Mouse (Mus musculus) neural tube, embryonic 12.5 days (tissue): ENCODE data around the gene D930007J09Rik. TPM values are rescaled to one million over a fixed set of nuclear protein-coding genes. Genes with fewer than 3 reads are reported as not detected.

Experiments used
- ATAC-seq: fragments of 200-750 bp; cut with Nextera tagmentation; 2 replicates; pipeline ENCODE4 v1.8.0; 2017; ENCODE audit warnings: low read depth, mild to moderate bottlenecking, moderate TSS enrichment, moderate library complexity; ENCODE audit not compliant: low FRiP score
- H3K27ac ChIP-seq: fragments of 300-500 bp; sonication (generic); 2 replicates; pipeline ENCODE4 v1.5.1; 2016
- H3K27me3 ChIP-seq: fragments of 300-500 bp; sonication (generic); replicated peaks from 2 replicates; pipeline ENCODE4 v1.6.1; 2016; ENCODE audit warnings: mild to moderate bottlenecking
- H3K36me3 ChIP-seq: fragments of 300-500 bp; sonication (generic); 2 replicates; pipeline ENCODE4 v1.6.1; 2016; ENCODE audit warnings: mild to moderate bottlenecking
- H3K4me1 ChIP-seq: fragments of 300-500 bp; sonication (generic); 2 replicates; pipeline ENCODE4 v1.6.1; 2016
- H3K4me2 ChIP-seq: fragments of 300-500 bp; sonication (generic); replicated peaks from 2 replicates; pipeline ENCODE4 v1.6.1; 2016; ENCODE audit warnings: mild to moderate bottlenecking
- H3K4me3 ChIP-seq: fragments of 300-500 bp; sonication (generic); 2 replicates; pipeline ENCODE4 v1.5.1; 2016
- H3K9ac ChIP-seq: fragments of 300-500 bp; sonication (generic); 2 replicates; pipeline ENCODE4 v1.6.1; 2016; ENCODE audit warnings: mild to moderate bottlenecking
- H3K9me3 ChIP-seq: fragments of 300-500 bp; sonication (generic); 2 replicates; pipeline ENCODE4 v1.6.1; 2016; ENCODE audit warnings: mild to moderate bottlenecking
- WGBS: fragments of 180-500 bp; shearing (Covaris S2); methylation state at CpG from one replicate; pipeline ENCODE4 v1.1.7; 2016; 5-methylcytosine and 5-hydroxymethylcytosine counted together
- polyA plus RNA-seq: library from polyadenylated mRNA; unstranded; fragments of >200 nt; fragmentation: Nextera tagmentation; extraction: Ambion mirVana; gene quantifications from 2 replicates; pipeline ENCODE4 v1.2.1, GENCODE M21; 2016

The D930007J09Rik gene
- not detected in 2 replicates for polyA plus RNA-seq

DNA sequence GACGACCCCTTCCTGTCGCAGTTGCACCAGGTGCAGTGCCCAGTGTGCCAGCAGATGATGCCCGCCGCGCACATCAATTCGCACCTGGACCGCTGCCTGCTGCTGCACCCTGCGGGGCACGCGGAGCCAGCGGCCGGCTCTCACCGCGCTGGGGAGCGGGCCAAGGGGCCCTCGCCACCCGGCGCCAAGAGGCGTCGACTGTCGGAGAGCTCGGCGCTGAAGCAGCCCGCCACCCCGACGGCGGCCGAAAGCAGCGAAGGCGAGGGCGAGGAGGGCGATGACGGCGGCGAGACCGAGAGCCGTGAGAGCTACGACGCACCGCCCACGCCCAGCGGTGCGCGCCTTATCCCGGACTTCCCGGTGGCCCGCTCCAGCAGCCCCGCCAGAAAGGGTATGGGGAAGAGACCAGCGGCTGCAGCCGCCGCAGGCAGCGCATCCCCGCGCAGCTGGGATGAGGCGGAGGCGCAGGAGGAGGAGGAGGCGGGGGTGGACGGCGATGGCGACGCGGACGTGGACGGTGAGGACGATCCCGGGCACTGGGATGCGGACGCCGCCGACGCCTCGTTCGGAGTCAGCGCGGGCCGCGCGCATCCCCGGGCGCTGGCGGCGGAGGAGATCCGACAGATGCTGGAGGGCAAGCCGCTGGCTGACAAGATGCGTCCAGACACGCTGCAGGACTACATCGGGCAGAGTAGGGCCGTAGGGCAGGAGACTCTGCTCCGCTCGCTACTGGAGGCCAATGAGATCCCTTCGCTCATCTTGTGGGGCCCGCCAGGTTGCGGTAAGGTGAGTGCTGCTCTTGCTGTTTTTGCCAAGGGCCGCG lies at the start of gene D930007J09Rik:
TSS of gene D930007J09Rik (minus strand) at position 591 of the 823 bp plus-strand sequence.
- Histone ChIP-seq H3K9me3 (no peaks in the 10 kb centered on the region), H3K4me1 (peaks cover 21% of the 10 kb centered on the region), H3K27me3 (no peaks in the 10 kb centered on the region), H3K9ac (peak within 1 kb of the TSS; percentile 85), H3K27ac (peak within 1 kb of the TSS; percentile 28), H3K4me2 (peak within 1 kb of the TSS; percentile 70), H3K4me3 (peak within 1 kb of the TSS; percentile 72), H3K36me3 (peaks cover 11% of the 10 kb centered on the region)
- WGBS = under 1% methylated on average over 95 of the region's 95 CpGs
- ATAC-seq = peak; percentile 72

DNA sequence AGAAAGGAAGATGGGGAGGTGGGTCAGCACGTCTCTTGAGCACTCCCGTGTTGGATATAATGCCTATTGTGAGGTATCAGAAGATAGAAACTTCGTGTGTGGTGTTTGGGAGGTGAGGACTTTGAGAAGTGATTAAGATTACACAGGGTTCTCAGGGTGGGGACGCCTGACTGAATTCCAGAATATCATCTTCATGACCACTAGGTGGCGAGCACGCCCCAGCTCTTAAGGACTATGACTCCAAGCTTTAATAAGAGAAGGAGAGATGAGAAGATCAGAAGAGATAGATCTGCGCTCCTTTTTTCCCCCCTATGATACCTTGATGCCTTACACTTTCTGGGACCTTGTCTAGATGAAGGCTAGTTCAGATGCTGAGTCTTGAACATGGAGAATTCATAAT lies 49.3 kb upstream of the D930007J09Rik start:
- H3K4me1 ChIP-seq = no peaks in the 10 kb centered on the region
- no peaks in the 10 kb centered on the region for H3K27me3 ChIP-seq
- no peaks in the 10 kb centered on the region for H3K36me3 ChIP-seq
- ATAC-seq = peak; percentile 82
- no peak overlapping the region for H3K9ac ChIP-seq
- H3K9me3 ChIP-seq = no peaks in the 10 kb centered on the region
- H3K27ac ChIP-seq = no peak overlapping the region
- no peak overlapping the region for H3K4me3 ChIP-seq
- no peak overlapping the region for H3K4me2 ChIP-seq
- 13% methylated on average over 7 of the region's 7 CpGs for WGBS

DNA sequence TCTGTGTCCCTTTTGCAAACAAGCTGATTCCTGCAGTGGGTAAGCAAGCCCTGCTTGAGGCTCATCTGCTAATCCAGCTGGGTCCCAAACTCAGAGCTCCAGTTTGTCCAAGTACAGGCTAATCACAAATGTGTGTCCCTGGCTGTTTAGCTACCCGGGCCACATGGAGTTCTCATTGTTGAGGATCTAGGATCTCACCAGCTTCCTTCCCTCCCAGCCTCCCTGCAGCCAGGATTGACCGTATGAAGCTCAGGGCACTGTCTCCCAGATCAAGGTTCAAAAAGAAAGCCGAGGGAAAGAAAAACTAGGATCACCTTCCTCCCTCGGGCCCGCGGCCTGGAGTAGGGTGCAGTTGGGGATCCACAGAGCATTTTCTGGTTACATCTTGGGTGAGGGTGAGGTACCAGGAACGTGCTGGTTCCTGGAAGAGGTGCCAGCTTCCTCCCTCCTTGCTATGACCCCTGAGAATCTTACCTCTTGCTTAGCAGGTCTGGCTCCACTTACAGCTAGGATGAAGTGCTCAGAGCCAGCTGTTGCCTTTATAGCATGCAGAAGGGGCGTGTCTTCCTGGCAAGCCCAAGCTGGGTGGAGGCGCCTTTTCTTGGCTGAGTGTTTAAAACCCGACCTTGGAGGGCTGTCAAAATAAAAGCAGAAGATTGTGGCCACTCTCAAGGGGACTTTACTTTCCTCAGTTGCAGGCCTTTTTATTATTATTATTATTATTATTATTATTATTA lies 48.2 kb upstream of the D930007J09Rik start, which contains the start of gene Serpinb1a:
TSS of gene Serpinb1a (minus strand) at position 518 of the 737 bp plus-strand sequence.
- 55% methylated on average over 10 of the region's 10 CpGs for WGBS
- no peak within 1 kb of the TSS for H3K4me3 ChIP-seq
- no peak within 1 kb of the TSS for H3K4me2 ChIP-seq
- no peaks in the 10 kb centered on the region for H3K9me3 ChIP-seq
- H3K27me3 ChIP-seq = no peaks in the 10 kb centered on the region
- H3K4me1 ChIP-seq = no peaks in the 10 kb centered on the region
- no peaks in the 10 kb centered on the region for H3K36me3 ChIP-seq
- no peak within 1 kb of the TSS for H3K9ac ChIP-seq
- no peak for ATAC-seq
- no peak within 1 kb of the TSS for H3K27ac ChIP-seq

DNA sequence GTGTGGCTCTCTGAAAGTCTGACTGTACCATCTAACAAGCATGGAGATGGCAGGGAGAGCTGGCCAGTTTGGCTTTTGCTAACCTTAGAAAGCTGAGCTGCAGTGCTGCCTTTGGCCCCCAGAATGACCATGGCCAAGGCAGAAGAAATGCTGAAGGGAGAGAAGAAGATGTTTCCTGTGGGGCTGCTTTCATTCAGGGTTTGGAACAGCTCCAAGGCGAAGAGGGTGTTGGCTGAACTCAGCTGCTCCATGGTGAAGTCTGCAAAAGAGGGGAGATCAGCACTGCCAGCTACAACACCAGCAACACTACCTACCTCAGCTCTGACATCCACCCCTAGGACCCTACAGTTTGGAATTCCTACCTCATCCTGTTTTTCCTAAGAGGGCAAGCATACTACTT lies 47.5 kb upstream of the D930007J09Rik start:
- Histone ChIP-seq H3K4me1 (no peaks in the 10 kb centered on the region), H3K36me3 (no peaks in the 10 kb centered on the region), H3K4me3 (no peak overlapping the region), H3K27ac (no peak overlapping the region), H3K9me3 (no peaks in the 10 kb centered on the region), H3K9ac (no peak overlapping the region), H3K27me3 (no peaks in the 10 kb centered on the region), H3K4me2 (no peak overlapping the region)
- ATAC-seq = no peak
- 95% methylated on average over 1 of the region's 1 CpGs for WGBS

DNA sequence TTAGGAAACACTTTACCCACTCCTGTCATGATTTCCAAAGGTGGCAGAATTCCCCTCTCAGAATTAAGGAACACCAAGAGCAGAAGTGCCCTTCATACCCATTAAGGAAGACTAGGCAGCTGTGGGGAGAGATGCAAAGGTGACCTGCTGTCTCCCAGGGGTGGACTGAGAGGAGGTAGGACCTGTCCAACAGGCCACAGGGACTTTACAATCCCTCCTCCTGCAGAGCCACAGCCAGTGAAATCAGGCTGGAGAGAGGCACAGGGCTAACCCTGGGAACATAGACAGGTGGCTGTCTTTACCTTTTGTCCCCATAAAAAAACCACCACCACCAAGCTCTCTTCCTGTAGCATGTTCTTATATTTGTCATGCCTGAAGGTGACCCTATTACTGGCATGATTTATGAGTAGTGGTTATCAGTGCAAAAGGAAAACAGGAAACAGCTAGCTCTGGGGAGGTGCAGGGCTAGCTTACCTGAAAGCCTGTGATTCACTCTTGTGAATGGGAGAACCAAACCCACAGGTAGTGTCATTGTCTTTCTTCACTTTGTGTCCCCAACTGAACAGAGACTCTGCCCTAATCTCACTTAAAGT lies 47.0 kb upstream of the D930007J09Rik start:
- no peak overlapping the region for H3K9ac ChIP-seq
- H3K27me3 ChIP-seq = no peaks in the 10 kb centered on the region
- no peaks in the 10 kb centered on the region for H3K36me3 ChIP-seq
- H3K4me3 ChIP-seq = no peak overlapping the region
- no peak overlapping the region for H3K27ac ChIP-seq
- H3K4me1 ChIP-seq = no peaks in the 10 kb centered on the region
- H3K4me2 ChIP-seq = no peak overlapping the region
- no peak for ATAC-seq
- no peaks in the 10 kb centered on the region for H3K9me3 ChIP-seq

DNA sequence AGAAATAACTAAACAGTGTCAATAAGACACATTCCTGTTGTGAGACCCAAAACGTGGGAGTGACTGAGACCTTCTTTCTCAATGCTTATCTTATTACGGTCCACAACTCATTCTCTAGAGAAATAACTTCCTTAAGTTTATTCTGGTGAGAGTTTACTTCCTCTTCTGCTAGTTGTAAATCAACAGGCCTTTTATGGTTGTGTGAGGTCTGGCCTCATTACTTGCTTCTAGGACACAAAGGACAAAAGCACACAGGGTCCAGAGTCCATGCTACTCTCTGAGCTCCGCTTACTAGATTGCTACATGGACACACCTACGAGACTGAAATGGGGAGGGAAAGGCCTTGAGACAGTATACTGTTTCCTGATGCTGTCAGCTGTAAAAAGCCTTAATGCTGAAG lies 46.4 kb upstream of the D930007J09Rik start:
- no peaks in the 10 kb centered on the region for H3K4me1 ChIP-seq
- no peak overlapping the region for H3K4me2 ChIP-seq
- ATAC-seq = no peak
- no peak overlapping the region for H3K9ac ChIP-seq
- WGBS = 45% methylated on average over 4 of the region's 4 CpGs
- H3K4me3 ChIP-seq = no peak overlapping the region
- no peak overlapping the region for H3K27ac ChIP-seq
- H3K36me3 ChIP-seq = no peaks in the 10 kb centered on the region
- no peaks in the 10 kb centered on the region for H3K9me3 ChIP-seq
- no peaks in the 10 kb centered on the region for H3K27me3 ChIP-seq

DNA sequence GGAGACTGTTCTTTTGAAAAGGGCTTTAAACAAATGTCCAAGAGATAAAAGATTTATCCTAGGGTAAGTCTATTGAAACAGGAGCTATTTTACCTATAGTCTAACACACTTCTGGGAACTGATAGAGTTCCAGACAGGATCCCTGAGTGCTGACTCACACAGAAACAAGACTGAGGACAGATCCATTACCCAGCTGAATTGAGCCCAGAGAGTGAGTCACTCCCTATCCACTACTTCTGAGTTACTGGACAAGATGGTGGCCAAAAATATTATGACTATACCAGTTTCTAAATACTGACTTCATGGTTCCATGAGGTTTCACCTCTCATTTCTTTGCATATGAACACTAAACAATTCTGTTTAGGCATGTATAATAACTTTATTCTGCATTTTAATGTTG lies 43.6 kb upstream of the D930007J09Rik start:
- no peak overlapping the region for H3K4me2 ChIP-seq
- H3K27ac ChIP-seq = no peak overlapping the region
- no peaks in the 10 kb centered on the region for H3K9me3 ChIP-seq
- no peak overlapping the region for H3K4me3 ChIP-seq
- no peak for ATAC-seq
- H3K27me3 ChIP-seq = no peaks in the 10 kb centered on the region
- no peaks in the 10 kb centered on the region for H3K4me1 ChIP-seq
- H3K36me3 ChIP-seq = no peaks in the 10 kb centered on the region
- H3K9ac ChIP-seq = no peak overlapping the region

DNA sequence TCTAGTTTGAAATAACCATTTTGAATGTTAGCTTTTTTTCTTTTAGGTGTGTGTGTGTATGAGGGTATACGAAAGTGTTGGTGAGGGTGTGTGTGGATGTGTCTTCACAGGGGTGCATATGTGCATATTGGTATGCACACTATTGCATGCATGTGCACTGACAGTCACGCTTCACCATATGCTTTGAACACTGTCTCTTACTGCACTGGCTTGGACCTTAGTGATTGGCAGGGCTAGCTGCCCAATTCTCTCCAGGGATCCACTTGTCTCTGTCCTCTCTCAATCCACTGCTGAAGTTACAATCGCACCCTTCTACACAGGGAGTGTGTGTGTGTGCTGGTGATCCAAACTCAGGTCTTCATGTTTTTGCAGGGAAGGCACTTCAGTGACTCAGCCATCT lies 38.7 kb upstream of the D930007J09Rik start:
- H3K9ac ChIP-seq = no peak overlapping the region
- H3K27me3 ChIP-seq = no peaks in the 10 kb centered on the region
- H3K36me3 ChIP-seq = no peaks in the 10 kb centered on the region
- H3K27ac ChIP-seq = no peak overlapping the region
- WGBS = 88% methylated on average over 3 of the region's 3 CpGs
- H3K9me3 ChIP-seq = no peaks in the 10 kb centered on the region
- no peaks in the 10 kb centered on the region for H3K4me1 ChIP-seq
- no peak overlapping the region for H3K4me3 ChIP-seq
- no peak overlapping the region for H3K4me2 ChIP-seq
- no peak for ATAC-seq

DNA sequence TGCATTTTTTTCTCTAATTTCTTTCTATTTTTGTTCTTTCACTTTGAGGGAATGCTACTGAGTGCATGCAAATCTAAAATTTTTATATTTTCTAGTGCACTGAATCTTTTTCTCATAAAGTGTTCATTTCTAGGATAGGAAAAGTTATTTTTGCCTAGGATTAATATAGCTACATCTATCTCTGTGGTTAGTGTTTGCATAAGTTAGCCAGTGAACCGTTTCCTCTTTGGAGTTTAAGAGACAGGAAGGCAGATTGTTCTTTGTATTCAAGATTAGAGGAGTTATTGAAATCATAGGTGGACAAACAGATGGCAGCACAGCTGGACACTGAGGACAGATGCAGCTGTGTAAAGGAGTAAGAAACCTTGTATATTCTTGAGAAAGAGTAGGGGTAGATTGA lies 36.7 kb upstream of the D930007J09Rik start:
- 59% methylated on average over 1 of the region's 1 CpGs for WGBS
- H3K9ac ChIP-seq = no peak overlapping the region
- no peaks in the 10 kb centered on the region for H3K9me3 ChIP-seq
- H3K36me3 ChIP-seq = no peaks in the 10 kb centered on the region
- no peak for ATAC-seq
- no peak overlapping the region for H3K27ac ChIP-seq
- no peaks in the 10 kb centered on the region for H3K27me3 ChIP-seq
- H3K4me1 ChIP-seq = no peaks in the 10 kb centered on the region
- H3K4me2 ChIP-seq = no peak overlapping the region
- no peak overlapping the region for H3K4me3 ChIP-seq

DNA sequence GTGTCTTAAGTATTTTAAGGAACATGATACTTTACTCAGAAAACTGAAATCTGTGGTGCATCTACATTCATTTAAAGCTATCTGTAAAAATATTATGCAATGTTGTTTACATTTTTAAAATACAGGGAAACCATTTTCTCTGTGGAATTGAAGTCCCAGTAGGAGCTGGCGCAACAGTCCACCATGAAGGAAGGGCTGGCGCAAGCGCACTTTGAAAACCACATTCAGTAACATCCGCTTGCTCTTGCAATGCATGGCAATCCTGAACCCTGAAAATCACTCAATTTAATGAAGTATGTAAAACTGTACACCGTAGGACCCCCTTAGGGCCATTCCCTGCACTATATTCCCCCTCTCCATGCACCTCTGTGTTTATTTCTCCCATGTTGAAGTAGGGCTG lies 31.9 kb upstream of the D930007J09Rik start:
- Histone ChIP-seq H3K27ac (no peak overlapping the region), H3K36me3 (no peaks in the 10 kb centered on the region), H3K4me3 (no peak overlapping the region), H3K27me3 (no peaks in the 10 kb centered on the region), H3K9ac (no peak overlapping the region), H3K4me2 (no peak overlapping the region), H3K4me1 (no peaks in the 10 kb centered on the region), H3K9me3 (no peaks in the 10 kb centered on the region)
- WGBS = 94% methylated on average over 5 of the region's 5 CpGs
- no peak for ATAC-seq

DNA sequence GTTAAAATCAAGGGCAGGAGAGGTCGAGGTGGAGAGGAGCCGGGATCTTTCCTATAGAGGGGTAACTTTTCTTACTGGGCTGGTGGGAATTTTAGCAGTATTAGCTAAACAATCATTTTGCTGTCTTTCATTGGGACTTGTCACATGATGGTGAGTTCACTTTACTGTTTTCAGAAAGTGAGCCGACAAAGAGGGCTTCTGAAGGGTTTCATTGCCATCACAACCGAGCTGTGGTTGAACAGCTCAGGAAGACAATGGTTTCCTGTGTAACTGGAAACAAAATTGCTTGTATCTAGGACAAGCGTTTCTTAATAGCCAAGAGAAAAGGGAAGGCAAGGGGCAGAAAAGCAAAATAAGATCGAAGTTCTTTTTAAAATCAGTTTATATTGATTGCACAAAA lies 30.6 kb upstream of the D930007J09Rik start:
- no peak for ATAC-seq
- H3K27ac ChIP-seq = no peak overlapping the region
- no peaks in the 10 kb centered on the region for H3K36me3 ChIP-seq
- 74% methylated on average over 6 of the region's 6 CpGs for WGBS
- H3K4me3 ChIP-seq = no peak overlapping the region
- H3K4me2 ChIP-seq = no peak overlapping the region
- H3K9ac ChIP-seq = no peak overlapping the region
- H3K9me3 ChIP-seq = no peaks in the 10 kb centered on the region
- no peaks in the 10 kb centered on the region for H3K27me3 ChIP-seq
- H3K4me1 ChIP-seq = no peaks in the 10 kb centered on the region

DNA sequence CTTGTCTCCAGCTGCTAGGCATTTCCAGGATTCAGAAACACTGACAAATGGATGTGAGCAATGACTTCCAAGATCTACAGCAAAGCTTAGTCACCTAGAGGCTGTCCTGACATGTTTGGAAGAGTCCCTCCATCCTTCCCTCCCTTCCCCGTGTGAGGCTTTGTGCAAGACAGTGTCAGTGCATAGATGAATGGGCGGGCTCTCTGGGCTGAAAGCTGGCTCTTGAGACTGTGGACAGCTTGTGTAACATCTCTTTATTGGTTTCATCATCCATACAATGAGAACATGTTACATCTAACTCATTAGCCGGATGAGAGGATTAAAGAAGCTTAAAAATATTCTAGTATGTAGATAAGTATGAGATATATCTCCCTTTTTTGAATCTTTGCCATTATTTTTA lies 30.1 kb upstream of the D930007J09Rik start:
- Histone ChIP-seq H3K4me1 (no peaks in the 10 kb centered on the region), H3K27me3 (no peaks in the 10 kb centered on the region), H3K4me2 (no peak overlapping the region), H3K9ac (no peak overlapping the region), H3K4me3 (no peak overlapping the region), H3K36me3 (no peaks in the 10 kb centered on the region), H3K27ac (no peak overlapping the region), H3K9me3 (no peaks in the 10 kb centered on the region)
- ATAC-seq = no peak
- 73% methylated on average over 3 of the region's 3 CpGs for WGBS
